Mouse (Mus musculus) MEL (cell line): ENCODE results near the gene Snta1. TPM values are rescaled to one million over a fixed set of nuclear protein-coding genes. Genes with fewer than 3 reads are reported as not detected.
"Not testable (repeated sequence)": the region's sequence is repeated elsewhere in the genome, so short reads cannot be mapped to it uniquely, and the experiment has no call there.

ENCODE experiments used
- DNase-seq: peaks from one replicate; pipeline ENCODE4 v3.0.0; 2011; ENCODE audit warnings: low read depth, low spot score
- H3K27ac ChIP-seq: 2 replicates; pipeline ENCODE4 v1.5.1; 2012; ENCODE audit warnings: low read depth, mild to moderate bottlenecking, control low read depth, low read length, moderate library complexity; ENCODE audit not compliant: control insufficient read depth
- H3K27me3 ChIP-seq, 2 experiments: fragments of 150-350 bp in 1 of 2; sonication (generic) in 1 of 2; 2 replicates each; pipeline ENCODE4 v1.6.1; 2012; ENCODE audit warnings: low read length in 2 of 2, mild to moderate bottlenecking in 2 of 2, improper control_type of control experiment in 1 of 2, moderate library complexity in 1 of 2; ENCODE audit not compliant: insufficient read depth in 2 of 2, control insufficient read depth in 1 of 2
- H3K36me3 ChIP-seq, 2 experiments: 2 replicates each; pipeline ENCODE4 v1.6.1; 2012 to 2014; ENCODE audit warnings: low read length in 2 of 2, improper control_type of control experiment in 1 of 2, inconsistent platforms in 1 of 2, mild to moderate bottlenecking in 1 of 2; ENCODE audit not compliant: insufficient read depth in 2 of 2, control insufficient read depth in 1 of 2
- H3K4me1 ChIP-seq, 2 experiments: fragments of 150-350 bp in 1 of 2; sonication (generic) in 1 of 2; 2 replicates each; pipeline ENCODE4 v1.6.1; 2012; ENCODE audit warnings: low read length in 2 of 2, improper control_type of control experiment in 1 of 2, mild to moderate bottlenecking in 1 of 2; ENCODE audit not compliant: insufficient read depth in 2 of 2, control insufficient read depth in 1 of 2
- H3K4me3 ChIP-seq, 2 experiments: fragments of 150-350 bp in 1 of 2; sonication (generic) in 1 of 2; 2 replicates each; pipeline ENCODE4 v1.5.1; 2012; ENCODE audit warnings: low read depth in 2 of 2, low read length in 2 of 2, mild to moderate bottlenecking in 2 of 2, moderate library complexity in 2 of 2, control low read depth in 1 of 2, improper control_type of control experiment in 1 of 2; ENCODE audit not compliant: control insufficient read depth in 1 of 2, insufficient read depth in 1 of 2
- H3K79me2 ChIP-seq: 2 replicates; pipeline ENCODE4 v1.6.1; 2012; ENCODE audit warnings: mild to moderate bottlenecking, low read length, moderate library complexity; ENCODE audit not compliant: control insufficient read depth, poor library complexity, insufficient read depth
- H3K9ac ChIP-seq: 2 replicates; pipeline ENCODE4 v1.6.1; 2012; ENCODE audit warnings: low read depth, mild to moderate bottlenecking, control low read depth, low read length, moderate library complexity; ENCODE audit not compliant: control insufficient read depth, poor library complexity, severe bottlenecking
- H3K9me3 ChIP-seq: fragments of 150-350 bp; sonication (generic); replicated peaks from 2 replicates; pipeline ENCODE4 v1.6.1; 2012; ENCODE audit warnings: mild to moderate bottlenecking, low read length, improper control_type of control experiment, moderate library complexity; ENCODE audit not compliant: insufficient read depth
- BHLHE40 ChIP-seq: IDR thresholded peaks from 2 replicates; pipeline ENCODE4 v1.6.1; 2012; ENCODE audit warnings: low read depth, mild to moderate bottlenecking, inconsistent platforms, low read length, improper control_type of control experiment, borderline replicate concordance
- CHD2 ChIP-seq: IDR thresholded peaks from 2 replicates; pipeline ENCODE4 v1.6.1; 2011; ENCODE audit warnings: low read length, improper control_type of control experiment
- CTCF ChIP-seq, 3 experiments: IDR thresholded peaks in 2 of 3; conservative IDR thresholded peaks in 1 of 3; 2 replicates each; pipeline ENCODE4 v1.5.1; 2011 to 2012; ENCODE audit warnings: low read length in 3 of 3, low read depth in 2 of 3, mild to moderate bottlenecking in 2 of 3, improper control_type of control experiment in 1 of 3, inconsistent platforms in 1 of 3, mixed read lengths in 1 of 3, moderate library complexity in 1 of 3; ENCODE audit not compliant: control insufficient read depth in 1 of 3, insufficient read depth in 1 of 3, poor library complexity in 1 of 3, severe bottlenecking in 1 of 3
- ELF1 ChIP-seq: IDR thresholded peaks from 2 replicates; pipeline ENCODE4 v1.6.1; 2014; ENCODE audit warnings: low read depth, mild to moderate bottlenecking, inconsistent platforms, low read length, improper control_type of control experiment, moderate library complexity
- ETS1 ChIP-seq: IDR thresholded peaks from 2 replicates; pipeline ENCODE4 v1.6.1; 2012; ENCODE audit warnings: low read depth, mild to moderate bottlenecking, inconsistent platforms, low read length, improper control_type of control experiment, moderate library complexity
- HCFC1 ChIP-seq: IDR thresholded peaks from 2 replicates; pipeline ENCODE4 v1.6.1; 2012; ENCODE audit warnings: low read depth, mild to moderate bottlenecking, inconsistent platforms, low read length, improper control_type of control experiment, moderate library complexity
- MAFK ChIP-seq: IDR thresholded peaks from 2 replicates; pipeline ENCODE4 v1.6.1; 2011; ENCODE audit warnings: low read depth, mild to moderate bottlenecking, low read length, improper control_type of control experiment, borderline replicate concordance
- MXI1 ChIP-seq: IDR thresholded peaks from 2 replicates; pipeline ENCODE4 v1.6.1; 2011; ENCODE audit warnings: mild to moderate bottlenecking, low read depth, low read length, improper control_type of control experiment
- POLR2AphosphoS2 ChIP-seq: IDR thresholded peaks from 2 replicates; pipeline ENCODE4 v1.6.1; 2011; ENCODE audit warnings: low read length, improper control_type of control experiment
- UBTF ChIP-seq: IDR thresholded peaks from 2 replicates; pipeline ENCODE4 v1.6.1; 2012; ENCODE audit warnings: low read depth, mild to moderate bottlenecking, inconsistent platforms, low read length, improper control_type of control experiment, moderate library complexity, borderline replicate concordance; ENCODE audit not compliant: insufficient read depth
- USF1 ChIP-seq: IDR thresholded peaks from 2 replicates; pipeline ENCODE4 v1.6.1; 2014; ENCODE audit warnings: low read depth, mild to moderate bottlenecking, inconsistent platforms, low read length, improper control_type of control experiment, moderate library complexity
- ZMIZ1 ChIP-seq: IDR thresholded peaks from 2 replicates; pipeline ENCODE4 v1.6.1; 2012; ENCODE audit warnings: low read depth, mild to moderate bottlenecking, inconsistent platforms, low read length, improper control_type of control experiment, moderate library complexity
- ZNF384 ChIP-seq: IDR thresholded peaks from 2 replicates; pipeline ENCODE4 v1.6.1; 2012; ENCODE audit warnings: low read depth, mild to moderate bottlenecking, inconsistent platforms, low read length, improper control_type of control experiment
- polyA plus RNA-seq, 2 experiments: library from polyadenylated mRNA; stranded (reverse) in 1 of 2; unstranded in 1 of 2; fragments of >175 nt in 1 of 2; fragments of >200 nt in 1 of 2; gene quantifications; 2 replicates each; pipeline versions ENCODE4 v1.2.1 to v1.2.4; 2012; ENCODE audit warnings: low replicate concordance in 2 of 2, low read depth in 1 of 2; ENCODE audit not compliant: insufficient read length in 2 of 2, insufficient read depth in 1 of 2, missing spikeins in 1 of 2
- total RNA-seq: library from RNA; depleted of rRNA; stranded (reverse); fragments of 300-350 nt; gene quantifications from 2 replicates; pipeline ENCODE4 v1.2.3, GENCODE M21; 2012

The Snta1 gene
- total and polyA plus RNA-seq, 3 experiments, result 2.7 to 6.7 TPM; not detected in 1

DNA sequence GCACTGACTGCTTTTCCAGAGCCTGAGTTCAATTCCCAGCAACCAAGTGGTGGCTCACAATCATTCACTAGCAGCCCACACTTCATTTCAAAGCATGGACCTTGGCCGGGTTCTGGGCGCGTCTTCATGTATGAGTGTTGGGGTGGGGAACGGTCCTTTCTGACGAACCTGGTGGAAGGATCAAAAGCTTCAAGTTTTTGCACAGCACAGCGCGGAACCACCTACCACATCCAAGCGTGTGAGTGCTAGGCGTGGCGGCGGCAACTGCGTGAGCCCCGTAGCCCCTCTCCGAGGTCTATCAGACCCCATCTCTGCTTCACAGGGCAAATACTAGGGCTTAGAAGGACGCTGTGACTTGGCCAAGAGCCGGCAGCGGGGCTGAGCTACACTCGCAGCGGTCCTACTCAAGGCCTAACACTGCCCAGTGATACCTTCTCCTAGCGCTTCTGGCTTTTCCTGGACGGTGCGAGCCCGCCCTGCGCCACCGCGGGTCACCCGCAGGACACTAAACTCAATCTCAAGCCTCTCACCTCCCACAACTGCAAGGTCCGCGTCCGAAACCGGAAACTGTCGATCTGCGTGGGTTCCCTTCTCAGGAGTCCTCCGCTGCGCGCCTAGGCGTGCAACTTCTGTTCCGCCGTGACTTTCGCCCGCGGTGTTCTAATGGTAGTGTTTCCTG is 35.6 kb downstream of the Snta1 start (continued):
- TF ChIP-seq ZNF384, result no peak
- peak; percentile 70 for TF ChIP-seq ELF1
- TF ChIP-seq USF1, result no peak

DNA sequence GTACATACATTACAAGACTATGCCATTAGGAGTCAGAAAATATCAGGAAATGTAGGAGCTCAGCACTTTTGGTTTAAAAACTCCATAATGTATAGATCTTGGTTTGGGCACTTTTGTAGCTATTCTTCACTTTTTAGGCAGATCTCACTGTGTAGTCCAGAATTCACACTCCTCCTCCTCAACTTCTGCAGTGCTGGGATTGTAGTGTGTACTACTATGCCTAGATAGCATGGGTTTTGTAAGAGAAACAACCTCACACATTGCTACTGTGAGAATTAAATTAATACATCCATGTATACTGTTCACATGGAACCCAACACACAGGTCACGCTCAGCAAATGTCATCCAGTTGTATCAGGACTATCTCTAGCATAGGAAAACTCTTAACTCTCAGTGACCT is 40.4 kb downstream of the Snta1 start:
- no peak overlapping the region for H3K27ac ChIP-seq
- no peaks in the 10 kb centered on the region for H3K4me1 ChIP-seq

DNA sequence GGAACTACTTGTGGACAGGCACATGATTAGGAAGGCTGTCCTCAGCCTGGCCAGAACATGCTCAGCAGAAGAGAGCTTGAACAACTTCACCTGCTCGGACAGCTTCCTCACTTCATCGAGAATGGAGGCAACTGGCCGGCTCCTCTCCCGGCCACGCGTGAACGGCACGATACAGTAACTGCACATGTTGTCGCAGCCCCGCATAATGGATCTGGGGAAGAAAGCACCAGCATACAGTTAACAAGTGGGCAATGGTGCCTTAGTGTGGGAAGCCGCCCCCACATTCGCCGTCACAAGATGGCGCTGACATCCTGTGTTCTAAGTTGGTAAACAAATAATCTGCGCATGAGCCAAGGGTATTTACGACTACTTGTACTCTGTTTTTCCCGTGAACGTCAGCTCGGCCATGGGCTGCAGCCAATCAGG is 53.9 kb downstream of the Snta1 start:
- H3K79me2 ChIP-seq, H3K9me3 ChIP-seq, H3K4me3 ChIP-seq, DNase-seq, H3K4me1 ChIP-seq, H3K27ac ChIP-seq, H3K36me3 ChIP-seq, H3K27me3 ChIP-seq, H3K9ac ChIP-seq: not testable (repeated sequence)

More for the DNA sequence above, 40.4 kb downstream of the Snta1 start:
- H3K27me3 ChIP-seq, result no peaks in the 10 kb centered on the region
- no peak for DNase-seq
- no peak for TF ChIP-seq ETS1
- TF ChIP-seq MAFK, result no peak
- TF ChIP-seq UBTF, result no peak
- TF ChIP-seq CTCF (IDR thresholded peaks at IDR 0.05 in 2 of 3, conservative IDR thresholded peaks at IDR 0.05 in 1 of 3; ENCODE audit: control insufficient read depth in 1 of 3, insufficient read depth in 1 of 3, low read depth in 2 of 3, low read length in 3 of 3, poor library complexity in 1 of 3, severe bottlenecking in 1 of 3), result no peak
- TF ChIP-seq MXI1, result no peak
- no peak for TF ChIP-seq CHD2
- TF ChIP-seq HCFC1, result no peak
- TF ChIP-seq BHLHE40, result no peak
- TF ChIP-seq POLR2AphosphoS2, result no peak
- no peak for TF ChIP-seq ZMIZ1
- TF ChIP-seq, all 39 proteins: peak for 0
- Histone ChIP-seq H3K36me3 (peaks cover 0 to 3% of the 10 kb centered on the region in 2 experiments; a peak in 2 of 4 replicates), H3K9ac (no peak overlapping the region), H3K4me3 (no peak overlapping the region), H3K79me2 (peaks cover 5% of the 10 kb centered on the region; the same call in 1 of the 2 replicates), H3K9me3 (no peaks in the 10 kb centered on the region)
